Mouse (Mus musculus) B cell, adult 62 days (primary cell): ENCODE results near the gene Mroh9. TPM values are rescaled to one million over a fixed set of nuclear protein-coding genes. Genes with fewer than 3 reads are reported as not detected.

Experiments
- total RNA-seq: library from RNA; stranded (reverse); gene quantifications from 4 replicates; pipeline ENCODE4 v1.2.4, GENCODE M21; 2023

The Mroh9 gene
- not detected in 4 replicates for total RNA-seq

GRCm38 (mm10) chr1:163085570-163085969 is at the start of gene Mroh9:
Gene Mroh9, minus strand, starts transcription at chr1:163085670.

GRCm38 (mm10) chr1:162984428-162984827 is 101.0 kb downstream of the Mroh9 start, which contains the start of gene Fmo3:
Gene Fmo3, minus strand, starts transcription at chr1:162984528.

Other genes with a start within 250 kb of the Mroh9 start
- gene Fmo1, start 219.1 kb downstream of the Mroh9 start, total RNA-seq = not detected in 4 replicates
- gene Fmo2, start 186.9 kb downstream of the Mroh9 start, total RNA-seq = not detected in 4 replicates
- gene Fmo6, start 148.2 kb downstream of the Mroh9 start, total RNA-seq = not detected in 4 replicates
- not detected in 4 replicates for gene Fmo3, start 101.1 kb downstream of the Mroh9 start, total RNA-seq
- not detected in 4 replicates for gene Prrx1, start 228.0 kb upstream of the Mroh9 start, total RNA-seq